Comparison of ENCODE assay signal across 8 mouse cellular contexts in the genomic region with DNA sequence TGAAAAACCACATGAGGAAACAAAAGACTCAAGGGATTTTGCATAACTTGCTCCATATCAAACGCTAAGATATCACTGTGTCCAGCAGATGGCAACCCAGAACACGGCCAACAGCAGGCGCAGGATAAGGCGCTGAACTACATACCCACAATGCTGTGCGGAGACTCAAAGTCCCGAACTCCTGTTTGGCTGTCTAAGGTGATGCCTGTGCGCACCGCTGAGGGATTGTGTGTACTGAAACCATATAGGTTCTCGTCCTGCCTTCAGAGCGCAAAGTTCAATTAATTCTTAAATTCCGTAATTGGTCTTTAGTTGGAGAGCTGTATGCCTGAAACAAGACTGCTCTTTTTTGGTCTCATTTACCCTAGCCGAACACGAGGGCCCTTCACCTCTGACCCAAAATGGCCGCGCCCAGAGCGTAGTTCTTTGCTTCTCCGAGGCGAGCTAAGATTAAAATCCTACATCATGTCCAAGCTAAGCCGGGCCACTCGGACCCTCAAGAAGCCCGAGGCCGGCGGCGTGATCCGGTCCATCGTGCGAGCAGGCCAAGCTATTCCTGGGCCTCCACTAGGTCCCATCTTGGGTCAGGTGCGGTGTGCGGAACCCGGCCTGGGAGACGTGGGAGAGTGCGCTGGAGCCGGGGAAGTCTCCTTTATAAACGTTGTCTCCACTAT. TPM values are rescaled to one million over a fixed set of nuclear protein-coding genes. Genes with fewer than 3 reads are reported as not detected.
DNase-seq lines count a peak whose midpoint lies in the region; ATAC-seq lines count a peak whose summit lies in the region.

Mrpl11 (plus strand) TSS at position 220 of the 674 bp plus-strand sequence.

- DNase-seq in T-cell, adult 2 months (ENCODE audit: low spot score) = peak; percentile 89
- DNase-seq in cerebellum, postnatal 36 days = peak; percentile 86 to 94
- peak; percentile 92 to 96 for DNase-seq in frontal cortex, postnatal 36 days (ENCODE audit: low spot score in 2 of 2)
- DNase-seq in left cerebral cortex, adult 11 months (ENCODE audit: low spot score) = peak; percentile 91
- DNase-seq in lung, postnatal 4 days = peak; percentile 89 to 92
- DNase-seq in retina, postnatal 7 days (ENCODE audit: low read depth, low spot score) = peak; percentile 92
- peak; percentile 59 for DNase-seq in urinary bladder, adult 2 months (ENCODE audit: low spot score)

- peak within 1 kb of the TSS; percentile 88 for H3K27ac ChIP-seq in hindbrain, embryonic 15.5 days (replicated peaks)

- H3K9ac ChIP-seq in hindbrain, embryonic 15.5 days = peak within 1 kb of the TSS; percentile 92

- WGBS in hindbrain, embryonic 15.5 days = under 1% methylated on average over 34 of the region's 34 CpGs

- peaks cover 3% of the 10 kb centered on the region; the same call in 1 of the 2 replicates for H3K27me3 ChIP-seq in hindbrain, embryonic 15.5 days

- H3K4me2 ChIP-seq in hindbrain, embryonic 15.5 days = peak within 1 kb of the TSS; percentile 79

- peaks cover 16% of the 10 kb centered on the region for H3K4me1 ChIP-seq in hindbrain, embryonic 15.5 days (replicated peaks)

- H3K36me3 ChIP-seq in hindbrain, embryonic 15.5 days = peaks cover 19% of the 10 kb centered on the region

- H3K4me3 ChIP-seq in hindbrain, embryonic 15.5 days = peak within 1 kb of the TSS; percentile 90

- no peaks in the 10 kb centered on the region for H3K9me3 ChIP-seq in hindbrain, embryonic 15.5 days

- ATAC-seq in hindbrain, embryonic 15.5 days (ENCODE audit: low FRiP score, low read depth) = peak; percentile 97

RNA-seq across cellular contexts. Expression of gene Mrpl11, which starts in this region (rescaled TPM):
- polyA plus RNA-seq in hindbrain, embryonic 15.5 days (2015; fragmentation: Nextera tagmentation; extraction: Ambion mirVana) = 95.7 and 101 TPM in 2 replicates
- polyA plus RNA-seq in urinary bladder, adult 2 months (2012; rRNA removed) = 48.5 and 57.5 TPM in 2 replicates

Comparison
In these comparisons a context has a peak if more than half of its experiments do, and no peak if none do; other contexts are left out.
1. Peak in every context shown above with its lines: DNase-seq, ATAC-seq, H3K4me3 ChIP-seq and H3K27ac ChIP-seq.